Mouse (Mus musculus) CD4-positive naive resting alpha-beta T cell, adult 57 days (primary cell): ENCODE data around the gene Samd7. TPM values are rescaled to one million over a fixed set of nuclear protein-coding genes. Genes with fewer than 3 reads are reported as not detected.

Experiments
- total RNA-seq: library from RNA; stranded (reverse); gene quantifications from one replicate; pipeline ENCODE4 v1.2.4, GENCODE M21; 2023

The Samd7 gene
- not detected for total RNA-seq

DNA sequence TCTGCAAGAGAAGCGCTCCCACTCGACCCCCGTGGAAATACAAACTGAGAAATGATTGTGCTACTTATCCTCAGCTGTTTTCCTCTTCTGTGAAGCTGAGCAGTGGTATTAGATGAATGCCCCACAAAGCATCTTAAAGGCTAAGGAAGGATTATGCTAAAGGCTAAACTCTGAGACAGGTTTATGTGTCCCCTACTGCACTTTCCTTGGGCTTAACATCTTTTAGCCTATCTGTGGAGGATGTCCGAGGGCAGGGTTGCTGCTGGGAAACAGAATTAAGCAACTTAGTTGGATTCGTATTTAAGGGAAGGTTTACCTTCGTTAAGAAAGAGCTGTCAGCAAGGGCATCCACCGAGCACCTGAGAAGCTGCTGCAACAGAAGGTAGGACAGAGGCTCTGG is at the start of gene Samd7:
TSS of gene Samd7 (plus strand) at position 288 of the 400 bp plus-strand sequence.

DNA sequence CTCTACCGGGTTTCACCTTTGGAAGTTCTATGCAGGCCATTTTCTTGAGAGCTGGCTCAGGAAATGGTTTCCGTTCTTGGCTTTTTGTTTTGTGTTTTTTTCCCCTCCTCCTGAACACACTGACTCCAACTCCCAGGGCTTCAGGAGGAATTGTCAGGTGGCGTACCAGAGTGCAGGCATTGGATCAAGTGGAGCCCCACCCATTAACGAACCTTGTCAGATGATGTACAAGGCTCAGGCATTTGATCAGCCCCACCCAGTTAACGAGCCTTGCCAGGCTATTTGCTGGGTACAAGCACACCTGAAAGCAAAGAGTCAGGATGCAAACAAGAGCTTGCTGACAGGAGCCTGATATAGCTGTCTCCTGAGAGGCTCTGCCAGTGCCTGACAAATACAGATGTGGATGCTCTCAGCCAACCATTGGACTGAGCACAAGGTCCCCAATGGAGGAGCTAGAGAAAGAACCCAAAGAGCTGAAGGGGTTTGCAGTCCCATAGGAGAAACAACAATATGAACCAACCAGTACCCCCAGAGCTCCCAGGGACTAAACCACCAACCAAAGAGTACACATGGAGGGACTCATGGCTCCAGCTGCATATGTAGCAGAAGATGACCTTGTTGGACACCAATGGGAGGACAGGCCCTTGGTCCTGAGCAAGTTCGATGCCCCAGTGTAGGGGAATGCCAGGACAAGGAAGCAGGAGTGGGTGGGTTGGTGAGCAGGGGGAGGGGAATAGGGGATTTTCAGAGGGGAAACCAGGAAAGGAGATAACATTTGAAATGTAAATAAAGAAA is 46.2 kb upstream of the Samd7 start, which contains the start of gene Lrrc31:
TSS of gene Lrrc31 (minus strand) at position 133 of the 795 bp plus-strand sequence.

DNA sequence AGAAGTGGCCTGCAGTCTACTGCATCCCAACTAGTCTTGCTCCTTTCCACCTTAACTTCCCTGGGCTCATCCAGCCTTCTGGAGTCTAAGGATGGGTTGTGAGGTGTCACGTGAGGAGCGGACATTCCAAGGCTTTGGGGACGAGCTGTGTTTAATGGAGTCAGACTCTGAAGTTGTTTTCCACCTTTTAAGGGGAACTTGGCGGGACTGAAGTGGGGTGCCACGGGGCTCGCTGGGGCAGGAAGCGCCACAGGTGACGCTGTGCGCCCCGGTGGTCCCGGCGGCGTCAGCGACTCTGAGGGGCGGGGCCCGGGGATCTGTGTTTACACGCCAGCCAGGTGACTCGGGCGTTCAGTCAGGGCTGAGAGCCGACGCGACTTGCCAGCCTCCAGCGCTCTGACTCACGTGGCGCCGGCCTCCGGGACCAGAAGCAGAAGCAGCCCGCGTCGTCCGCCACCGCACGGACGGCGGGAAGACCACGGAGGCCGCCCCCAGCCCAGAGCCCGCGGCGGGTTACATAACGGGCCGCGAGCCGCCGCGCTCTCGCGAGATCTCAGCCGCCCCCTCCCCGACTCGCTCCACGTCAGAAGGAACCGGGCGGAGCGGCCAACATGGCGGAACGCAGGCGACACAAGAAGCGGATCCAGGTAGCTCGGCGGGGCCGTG is 46.8 kb downstream of the Samd7 start, which contains the start of gene Sec62:
TSS of gene Sec62 (plus strand) at position 139 of the 666 bp plus-strand sequence.

Other genes starting within 250 kb of the Samd7 start
- gene Mecom, start 198.3 kb upstream of the Samd7 start, total RNA-seq: not detected
- 0.38 TPM for gene Actrt3, start 146.4 kb upstream of the Samd7 start, total RNA-seq
- 55.0 TPM for gene Mynn, start 144.2 kb upstream of the Samd7 start, total RNA-seq
- not detected for gene Lrriq4, start 101.8 kb upstream of the Samd7 start, total RNA-seq
- gene Lrrc34, start 98.4 kb upstream of the Samd7 start, total RNA-seq: not detected
- gene Lrrc31, start 46.5 kb upstream of the Samd7 start, total RNA-seq: not detected
- gene Sec62, start 46.6 kb downstream of the Samd7 start, total RNA-seq: 80.9 TPM
- 0.65 TPM for gene Gpr160, start 109.7 kb downstream of the Samd7 start, total RNA-seq
- gene Phc3, start 223.1 kb downstream of the Samd7 start, total RNA-seq: 83.2 TPM
- 14.1 TPM for gene Prkci, start 249.5 kb downstream of the Samd7 start, total RNA-seq